Mouse (Mus musculus): ENCODE results near the gene Kcnq1. TPM values are rescaled to one million over a fixed set of nuclear protein-coding genes. Genes with fewer than 3 reads are reported as not detected.
A peak's percentile ranks its signal among the peaks of the same experiment; 100 is the strongest.

Gene Kcnq1
- polyA plus RNA-seq, 1 experiment from 2014 or later: 10.5 TPM

- no peak for ATAC-seq
- Histone ChIP-seq H3K36me3 (ENCODE audit: control insufficient read depth, insufficient read depth) (no peaks in the 10 kb centered on the region; the same call in 1 of the 2 replicates), H3K9me3 (ENCODE audit: control insufficient read depth) (no peaks in the 10 kb centered on the region), H3K4me1 (replicated peaks; ENCODE audit: control insufficient read depth, insufficient read depth, low read length) (no peaks in the 10 kb centered on the region), H3K9ac (ENCODE audit: low read depth, low read length) (no peak overlapping the region), H3K27ac (ENCODE audit: low read depth, low read length) (no peak overlapping the region), H3K27me3 (replicated peaks; ENCODE audit: control insufficient read depth, insufficient read depth, low read length) (no peaks in the 10 kb centered on the region), H3K4me3 (ENCODE audit: low read depth, low read length) (no peak overlapping the region), H3K4me2 (replicated peaks; ENCODE audit: low read depth) (no peak overlapping the region)
- TF ChIP-seq CTCF (IDR thresholded peaks at IDR 0.05; ENCODE audit: low read depth): no peak
- 83% methylated on average over 10 of the region's 10 CpGs for WGBS
Measured at GRCm38 (mm10) chr7:143186378-143186777, 80.2 kb downstream of the Kcnq1 start.

GRCm38 (mm10) chr7:143187181-143187580, 81.0 kb downstream of the Kcnq1 start:
- no peak overlapping the region for H3K4me3 ChIP-seq (ENCODE audit: low read depth, low read length)
- H3K9me3 ChIP-seq (ENCODE audit: control insufficient read depth): no peaks in the 10 kb centered on the region
- H3K36me3 ChIP-seq (ENCODE audit: control insufficient read depth, insufficient read depth): no peaks in the 10 kb centered on the region; the same call in 1 of the 2 replicates
- WGBS: 88% methylated on average over 3 of the region's 3 CpGs
- H3K27ac ChIP-seq (ENCODE audit: low read depth, low read length): no peak overlapping the region
- H3K9ac ChIP-seq (ENCODE audit: low read depth, low read length): no peak overlapping the region
- no peak overlapping the region for H3K4me2 ChIP-seq (replicated peaks; ENCODE audit: low read depth)
- ATAC-seq: no peak
- TF ChIP-seq CTCF (IDR thresholded peaks at IDR 0.05; ENCODE audit: low read depth): no peak
- no peaks in the 10 kb centered on the region for H3K4me1 ChIP-seq (replicated peaks; ENCODE audit: control insufficient read depth, insufficient read depth, low read length)
- H3K27me3 ChIP-seq (replicated peaks; ENCODE audit: control insufficient read depth, insufficient read depth, low read length): no peaks in the 10 kb centered on the region

GRCm38 (mm10) chr7:143188589-143188988, 82.4 kb downstream of the Kcnq1 start:
- Histone ChIP-seq H3K27me3 (replicated peaks; ENCODE audit: control insufficient read depth, insufficient read depth, low read length) (no peaks in the 10 kb centered on the region), H3K4me3 (ENCODE audit: low read depth, low read length) (no peak overlapping the region), H3K36me3 (ENCODE audit: control insufficient read depth, insufficient read depth) (no peaks in the 10 kb centered on the region; the same call in 1 of the 2 replicates), H3K9ac (ENCODE audit: low read depth, low read length) (no peak overlapping the region), H3K27ac (ENCODE audit: low read depth, low read length) (peak overlapping the region; percentile 16; the same call in 1 of the 2 replicates), H3K4me2 (replicated peaks; ENCODE audit: low read depth) (no peak overlapping the region), H3K9me3 (ENCODE audit: control insufficient read depth) (no peaks in the 10 kb centered on the region), H3K4me1 (replicated peaks; ENCODE audit: control insufficient read depth, insufficient read depth, low read length) (no peaks in the 10 kb centered on the region)
- peak; percentile 48 for ATAC-seq
- 60% methylated on average over 2 of the region's 2 CpGs for whole genome bisulfite sequencing
- no peak for TF ChIP-seq CTCF (IDR thresholded peaks at IDR 0.05; ENCODE audit: low read depth)

GRCm38 (mm10) chr7:143189965-143190722, 84.0 kb downstream of the Kcnq1 start:
- TF ChIP-seq CTCF (IDR thresholded peaks at IDR 0.05; ENCODE audit: low read depth): no peak
- Histone ChIP-seq H3K4me2 (replicated peaks; ENCODE audit: low read depth) (no peak overlapping the region), H3K9ac (ENCODE audit: low read depth, low read length) (no peak overlapping the region), H3K4me3 (ENCODE audit: low read depth, low read length) (no peak overlapping the region), H3K27ac (ENCODE audit: low read depth, low read length) (no peak overlapping the region), H3K36me3 (ENCODE audit: control insufficient read depth, insufficient read depth) (no peaks in the 10 kb centered on the region; the same call in 1 of the 2 replicates), H3K27me3 (replicated peaks; ENCODE audit: control insufficient read depth, insufficient read depth, low read length) (no peaks in the 10 kb centered on the region), H3K4me1 (replicated peaks; ENCODE audit: control insufficient read depth, insufficient read depth, low read length) (no peaks in the 10 kb centered on the region), H3K9me3 (ENCODE audit: control insufficient read depth) (no peaks in the 10 kb centered on the region)
- 88% methylated on average over 3 of the region's 3 CpGs for WGBS
- no peak for ATAC-seq

GRCm38 (mm10) chr7:143190911-143191310, 84.7 kb downstream of the Kcnq1 start:
- Histone ChIP-seq H3K9ac (ENCODE audit: low read depth, low read length) (no peak overlapping the region), H3K27ac (ENCODE audit: low read depth, low read length) (no peak overlapping the region), H3K27me3 (replicated peaks; ENCODE audit: control insufficient read depth, insufficient read depth, low read length) (no peaks in the 10 kb centered on the region), H3K4me2 (replicated peaks; ENCODE audit: low read depth) (no peak overlapping the region), H3K36me3 (ENCODE audit: control insufficient read depth, insufficient read depth) (no peaks in the 10 kb centered on the region; the same call in 1 of the 2 replicates), H3K4me1 (replicated peaks; ENCODE audit: control insufficient read depth, insufficient read depth, low read length) (no peaks in the 10 kb centered on the region), H3K9me3 (ENCODE audit: control insufficient read depth) (no peaks in the 10 kb centered on the region), H3K4me3 (ENCODE audit: low read depth, low read length) (no peak overlapping the region)
- TF ChIP-seq CTCF (IDR thresholded peaks at IDR 0.05; ENCODE audit: low read depth): no peak
- no peak for ATAC-seq
- WGBS: 85% methylated on average over 5 of the region's 5 CpGs

GRCm38 (mm10) chr7:143192392-143192791, 86.2 kb downstream of the Kcnq1 start:
- Histone ChIP-seq H3K4me3 (ENCODE audit: low read depth, low read length) (no peak overlapping the region), H3K9me3 (ENCODE audit: control insufficient read depth) (no peaks in the 10 kb centered on the region), H3K9ac (ENCODE audit: low read depth, low read length) (no peak overlapping the region), H3K4me2 (replicated peaks; ENCODE audit: low read depth) (no peak overlapping the region), H3K4me1 (replicated peaks; ENCODE audit: control insufficient read depth, insufficient read depth, low read length) (no peaks in the 10 kb centered on the region), H3K36me3 (ENCODE audit: control insufficient read depth, insufficient read depth) (no peaks in the 10 kb centered on the region; the same call in 1 of the 2 replicates), H3K27ac (ENCODE audit: low read depth, low read length) (no peak overlapping the region), H3K27me3 (replicated peaks; ENCODE audit: control insufficient read depth, insufficient read depth, low read length) (no peaks in the 10 kb centered on the region)
- 87% methylated on average over 7 of the region's 7 CpGs for WGBS
- no peak for ATAC-seq
- TF ChIP-seq CTCF (IDR thresholded peaks at IDR 0.05; ENCODE audit: low read depth): no peak
